Mouse (Mus musculus): ENCODE data around the gene Gm3448. TPM values are rescaled to one million over a fixed set of nuclear protein-coding genes. Genes with fewer than 3 reads are reported as not detected.

The Gm3448 gene
- polyA plus RNA-seq (2017; shearing (Covaris generic)): 2.4 TPM

DNA sequence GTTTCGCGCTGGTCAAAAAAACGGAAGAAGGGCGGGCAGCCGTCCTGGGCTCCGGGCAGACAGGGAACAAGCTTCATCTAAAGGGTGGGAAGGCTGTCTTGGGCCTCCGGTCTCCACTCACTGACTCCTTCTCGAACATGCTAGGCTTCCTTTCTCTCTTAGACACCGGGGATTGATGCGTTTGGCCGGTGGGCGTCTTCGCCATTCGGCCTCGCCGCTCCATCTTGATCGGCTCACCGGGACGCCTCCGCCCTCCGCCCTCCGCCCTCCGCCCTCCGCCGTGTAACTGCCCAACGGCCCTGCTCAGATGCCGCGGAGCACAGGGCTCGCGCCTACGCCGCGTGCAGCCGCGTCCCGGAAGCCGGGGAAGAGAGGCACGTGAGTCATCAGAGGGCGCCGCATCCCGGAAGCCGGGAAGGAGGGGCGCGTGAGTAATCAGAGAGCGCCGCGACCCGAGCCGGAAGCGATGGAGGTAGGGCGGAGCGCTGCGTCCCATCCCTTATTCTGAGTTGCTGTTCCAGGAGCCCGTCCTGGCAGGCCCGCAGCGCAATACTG lies at the start of gene Gm3448, which contains the start of the genes Ermard and Tcte3:
Gene Gm3448, minus strand, starts transcription at position 363 of the 555 bp plus-strand sequence.
Gene Ermard, plus strand, starts transcription at position 34 of the 555 bp plus-strand sequence.
Gene Tcte3, minus strand, starts transcription at position 314 of the 555 bp plus-strand sequence.

GRCm38 (mm10) chr17:15009706-15010413 lies 31.5 kb downstream of the Gm3448 start, which contains the start of gene Gm3435:
Gene Gm3435, plus strand, starts transcription at chr17:15010176.

GRCm38 (mm10) chr17:14978362-14979038 lies 62.8 kb downstream of the Gm3448 start, which contains the start of the genes 9030025P20Rik and Gm3417:
Gene 9030025P20Rik, plus strand, starts transcription at chr17:14978468.
Gene Gm3417, minus strand, starts transcription at chr17:14978790.

DNA sequence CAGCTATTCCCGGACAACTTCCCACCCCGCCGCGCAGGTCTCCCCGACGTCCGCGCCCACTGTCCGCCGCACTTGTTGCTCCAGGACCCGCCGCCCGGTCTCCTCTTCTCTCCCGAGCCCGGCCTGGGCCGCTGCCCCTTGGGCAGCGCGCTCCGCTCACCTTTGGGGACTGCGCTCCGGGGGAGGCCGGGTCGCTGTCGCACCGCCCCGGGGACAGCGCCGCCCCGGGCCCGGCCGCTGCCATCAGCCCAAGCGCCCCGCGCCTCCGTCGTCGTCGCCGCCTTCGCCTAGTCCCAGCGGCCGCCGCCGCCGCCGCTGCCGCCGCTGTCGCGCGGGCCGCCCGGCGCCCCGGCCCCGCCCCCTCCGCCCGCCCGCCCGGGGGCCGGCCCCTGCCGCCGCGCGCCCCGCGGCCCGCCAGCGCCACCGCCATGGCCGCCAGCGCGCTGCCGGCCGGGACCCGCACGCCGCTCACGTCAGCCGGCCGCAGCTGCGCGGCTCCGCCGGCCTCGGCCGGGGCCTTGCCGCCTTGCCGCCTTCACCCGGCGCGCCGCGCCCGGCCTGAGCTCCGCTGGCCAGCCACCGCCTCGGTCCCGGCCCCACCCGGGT lies 80.3 kb downstream of the Gm3448 start, which contains the start of gene Phf10:
Gene Phf10, minus strand, starts transcription at position 323 of the 606 bp plus-strand sequence.

Other genes with a start within 250 kb of the Gm3448 start
- 0.79 TPM for gene Wdr27, start 98.4 kb downstream of the Gm3448 start, polyA plus RNA-seq (2017; shearing (Covaris generic))
- gene 1600012H06Rik, start 98.4 kb downstream of the Gm3448 start, polyA plus RNA-seq (2017; shearing (Covaris generic)): 30.8 TPM
- gene Phf10, start 80.3 kb downstream of the Gm3448 start, polyA plus RNA-seq (2017; shearing (Covaris generic)): 29.0 TPM
- gene 9030025P20Rik, start 63.1 kb downstream of the Gm3448 start, polyA plus RNA-seq (2017; shearing (Covaris generic)): 16.7 TPM
- 1.1 TPM for gene Gm3417, start 62.7 kb downstream of the Gm3448 start, polyA plus RNA-seq (2017; shearing (Covaris generic))
- 9.0 TPM for gene Gm3435, start 31.4 kb downstream of the Gm3448 start, polyA plus RNA-seq (2017; shearing (Covaris generic))
- 86.0 TPM for gene Ermard, start 329 bp downstream of the Gm3448 start, polyA plus RNA-seq (2017; shearing (Covaris generic))
- 2.2 TPM for gene Tcte3, start within 50 bp of the Gm3448 start, polyA plus RNA-seq (2017; shearing (Covaris generic))

Data from effector memory CD4-positive, alpha-beta T cell, adult 7 months (primary cell).